Mouse (Mus musculus): Measurements from ENCODE around the gene Nek8. TPM values are rescaled to one million over a fixed set of nuclear protein-coding genes. Genes with fewer than 3 reads are reported as not detected.
"Not testable (repeated sequence)": the region's sequence is repeated elsewhere in the genome, so short reads cannot be mapped to it uniquely, and the experiment has no call there.

Gene Nek8
- polyA plus RNA-seq, 1 experiment from 2014 or later = 6.6 TPM

DNA sequence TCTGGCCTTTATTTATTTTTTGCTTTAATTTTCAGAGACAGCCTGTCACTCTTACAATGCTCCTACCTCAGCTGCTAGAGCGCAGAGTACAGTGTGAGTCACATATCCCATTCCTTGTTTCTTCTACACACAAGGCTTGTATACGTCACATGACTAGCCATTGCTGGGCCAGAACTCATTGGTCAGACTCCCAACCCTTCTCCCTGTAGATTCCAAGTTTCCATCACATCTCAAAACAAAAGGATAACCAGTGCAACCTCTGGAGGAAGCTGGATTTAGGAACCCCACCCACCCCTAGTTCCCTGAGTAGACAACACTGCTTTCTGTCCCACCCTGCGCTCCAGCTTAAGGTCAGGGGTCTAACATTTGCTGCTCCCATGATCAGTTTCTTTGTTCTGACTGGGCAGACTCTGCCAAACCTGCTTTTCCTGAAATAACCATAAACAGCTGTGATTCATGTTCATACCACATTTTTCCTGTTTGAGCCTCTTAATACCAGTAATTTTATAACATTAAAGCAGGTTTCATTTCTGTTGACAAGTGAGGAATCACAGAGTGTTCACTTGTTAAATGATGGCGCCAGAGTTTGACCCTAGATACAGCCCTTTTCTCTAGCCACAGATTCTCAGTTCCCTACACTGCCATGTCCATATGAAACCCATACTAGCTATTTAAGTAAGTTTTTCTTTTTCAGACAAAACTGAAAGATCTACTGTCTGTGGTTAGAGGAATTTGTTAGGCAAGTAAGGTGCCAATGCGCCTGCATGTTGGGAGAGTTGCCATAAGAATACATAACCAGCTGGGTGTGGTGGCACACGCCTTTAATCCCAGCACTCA is 29.6 kb downstream of the Nek8 start:
- WGBS = 96% methylated on average over 6 of the region's 6 CpGs
- Histone ChIP-seq H3K4me1 (ENCODE audit: control insufficient read depth, insufficient read depth, low read length) (no peaks in the 10 kb centered on the region), H3K9me3 (replicated peaks; ENCODE audit: control insufficient read depth, low read length, poor library complexity, severe bottlenecking) (no peaks in the 10 kb centered on the region), H3K36me3 (ENCODE audit: control insufficient read depth, insufficient read depth, low read length) (peaks cover 16% of the 10 kb centered on the region; the same call in 1 of the 2 replicates), H3K4me2 (ENCODE audit: low read length) (no peak overlapping the region), H3K27me3 (ENCODE audit: control insufficient read depth, insufficient read depth, low read depth, low read length) (no peaks in the 10 kb centered on the region), H3K4me3 (ENCODE audit: low read depth, low read length) (no peak overlapping the region), H3K9ac (ENCODE audit: low read depth, low read length) (no peak overlapping the region), H3K27ac (ENCODE audit: low read length) (no peak overlapping the region)
- ATAC-seq = no peak

DNA sequence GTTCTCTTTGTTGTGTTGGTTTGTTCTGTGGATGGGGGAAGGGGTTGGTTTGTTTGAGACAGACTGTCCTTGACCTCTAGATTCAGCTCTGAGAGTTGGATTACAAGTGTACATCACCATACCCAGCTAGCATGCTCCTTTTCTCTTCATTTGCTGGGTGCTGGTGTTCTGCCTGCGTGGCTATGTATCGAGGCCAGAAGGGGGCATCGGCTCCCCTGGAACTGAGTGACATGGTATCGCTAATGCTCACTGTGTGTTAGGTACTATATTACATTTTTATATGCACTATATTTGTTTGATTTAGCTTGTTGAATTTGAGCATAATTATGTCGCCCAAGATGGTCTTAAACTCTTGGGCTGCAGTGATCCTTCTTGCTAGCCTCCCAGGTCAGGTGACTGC is 30.3 kb downstream of the Nek8 start:
- H3K9me3 ChIP-seq (replicated peaks; ENCODE audit: control insufficient read depth, low read length, poor library complexity, severe bottlenecking) = no peaks in the 10 kb centered on the region
- WGBS = 82% methylated on average over 5 of the region's 5 CpGs
- H3K36me3 ChIP-seq (ENCODE audit: control insufficient read depth, insufficient read depth, low read length) = peaks cover 16% of the 10 kb centered on the region; the same call in 1 of the 2 replicates
- H3K4me1 ChIP-seq (ENCODE audit: control insufficient read depth, insufficient read depth, low read length) = no peaks in the 10 kb centered on the region
- no peak overlapping the region for H3K9ac ChIP-seq (ENCODE audit: low read depth, low read length)
- no peak overlapping the region for H3K4me2 ChIP-seq (ENCODE audit: low read length)
- no peaks in the 10 kb centered on the region for H3K27me3 ChIP-seq (ENCODE audit: control insufficient read depth, insufficient read depth, low read depth, low read length)
- H3K27ac ChIP-seq (ENCODE audit: low read length) = no peak overlapping the region
- ATAC-seq = no peak
- H3K4me3 ChIP-seq (ENCODE audit: low read depth, low read length) = no peak overlapping the region

DNA sequence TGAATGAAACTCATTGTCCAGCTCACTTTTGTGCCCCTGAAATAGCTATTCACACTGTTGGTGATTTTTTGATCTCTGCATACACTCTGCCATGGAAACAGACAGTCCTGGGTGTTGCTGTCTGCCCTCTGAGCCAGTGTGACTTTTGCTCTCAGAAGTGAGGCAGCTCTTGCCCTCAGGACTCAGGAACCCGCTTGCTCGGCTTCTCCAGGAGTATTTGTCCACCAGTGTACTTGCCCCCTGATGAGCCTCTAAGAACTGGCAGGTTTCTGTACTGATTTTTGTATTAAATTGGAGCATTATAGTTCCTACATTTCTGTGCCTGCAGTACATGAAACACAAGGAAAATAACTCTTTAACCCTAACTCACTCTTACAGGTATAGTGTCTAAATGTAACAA is 33.0 kb downstream of the Nek8 start:
- Histone ChIP-seq H3K9me3 (replicated peaks; ENCODE audit: control insufficient read depth, low read length, poor library complexity, severe bottlenecking) (no peaks in the 10 kb centered on the region), H3K27me3 (ENCODE audit: control insufficient read depth, insufficient read depth, low read depth, low read length) (no peaks in the 10 kb centered on the region), H3K36me3 (ENCODE audit: control insufficient read depth, insufficient read depth, low read length) (peaks cover 9% of the 10 kb centered on the region; the same call in 1 of the 2 replicates), H3K27ac (ENCODE audit: low read length) (no peak overlapping the region), H3K9ac (ENCODE audit: low read depth, low read length) (no peak overlapping the region), H3K4me2 (ENCODE audit: low read length) (no peak overlapping the region), H3K4me3 (ENCODE audit: low read depth, low read length) (no peak overlapping the region), H3K4me1 (ENCODE audit: control insufficient read depth, insufficient read depth, low read length) (no peaks in the 10 kb centered on the region)
- 57% methylated on average over 2 of the region's 2 CpGs for WGBS
- ATAC-seq = no peak

DNA sequence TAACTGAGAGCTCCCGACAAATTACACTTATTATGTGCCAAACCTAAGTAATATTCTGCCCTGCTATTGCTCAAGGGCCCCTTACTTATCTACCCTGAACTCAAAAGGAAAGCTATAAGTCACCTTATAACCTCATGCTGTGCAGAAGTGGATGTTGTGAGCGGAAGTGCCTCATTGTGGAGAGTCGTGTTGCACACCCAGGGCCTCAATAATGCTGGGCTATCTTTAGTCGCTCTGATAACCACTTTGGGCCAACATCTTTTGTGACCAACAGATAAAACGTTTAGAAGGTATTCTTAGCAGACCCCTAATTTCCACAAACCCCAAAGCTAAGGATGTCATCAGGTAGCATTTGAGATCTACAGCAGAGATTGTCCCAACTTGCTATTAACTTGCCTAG is 35.8 kb downstream of the Nek8 start:
- no peaks in the 10 kb centered on the region for H3K27me3 ChIP-seq (ENCODE audit: control insufficient read depth, insufficient read depth, low read depth, low read length)

DNA sequence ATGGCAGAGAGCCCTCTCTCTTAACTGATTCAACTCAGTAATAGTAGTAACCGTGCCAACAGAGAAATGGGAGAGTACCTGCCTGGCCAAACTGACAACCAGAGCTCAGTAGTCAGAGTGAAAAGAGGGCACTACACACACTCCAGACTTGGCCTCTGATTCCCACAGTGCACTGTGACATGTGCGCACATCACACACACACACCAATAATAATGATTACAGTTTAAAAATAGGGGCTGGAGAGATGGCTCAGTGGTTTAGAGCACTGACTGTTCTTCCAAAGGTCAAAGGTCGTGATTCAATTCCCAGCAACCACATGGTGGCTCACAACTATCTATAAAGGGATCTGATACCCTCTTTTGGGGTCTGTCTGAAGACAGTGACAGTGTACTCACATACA is 38.5 kb downstream of the Nek8 start:
- 89% methylated on average over 3 of the region's 3 CpGs for WGBS
- Histone ChIP-seq H3K9me3 (replicated peaks; ENCODE audit: control insufficient read depth, low read length, poor library complexity, severe bottlenecking) (no peaks in the 10 kb centered on the region), H3K36me3 (ENCODE audit: control insufficient read depth, insufficient read depth, low read length) (0 out of 2 replicates have a peak, but pooled peaks cover under 1% of the 10 kb centered on the region), H3K9ac (ENCODE audit: low read depth, low read length) (no peak overlapping the region), H3K27me3 (ENCODE audit: control insufficient read depth, insufficient read depth, low read depth, low read length) (no peaks in the 10 kb centered on the region), H3K4me2 (ENCODE audit: low read length) (no peak overlapping the region), H3K4me3 (ENCODE audit: low read depth, low read length) (no peak overlapping the region), H3K27ac (ENCODE audit: low read length) (no peak overlapping the region), H3K4me1 (ENCODE audit: control insufficient read depth, insufficient read depth, low read length) (no peaks in the 10 kb centered on the region)
- no peak for ATAC-seq

More for the DNA sequence above, 35.8 kb downstream of the Nek8 start:
- Histone ChIP-seq H3K4me1 (ENCODE audit: control insufficient read depth, insufficient read depth, low read length) (no peaks in the 10 kb centered on the region), H3K9me3 (replicated peaks; ENCODE audit: control insufficient read depth, low read length, poor library complexity, severe bottlenecking) (no peaks in the 10 kb centered on the region), H3K4me3 (ENCODE audit: low read depth, low read length) (no peak overlapping the region), H3K9ac (ENCODE audit: low read depth, low read length) (no peak overlapping the region), H3K36me3 (ENCODE audit: control insufficient read depth, insufficient read depth, low read length) (0 out of 2 replicates have a peak, but pooled peaks cover 4% of the 10 kb centered on the region), H3K4me2 (ENCODE audit: low read length) (no peak overlapping the region), H3K27ac (ENCODE audit: low read length) (no peak overlapping the region)
- ATAC-seq = no peak
- 88% methylated on average over 5 of the region's 5 CpGs for WGBS

DNA sequence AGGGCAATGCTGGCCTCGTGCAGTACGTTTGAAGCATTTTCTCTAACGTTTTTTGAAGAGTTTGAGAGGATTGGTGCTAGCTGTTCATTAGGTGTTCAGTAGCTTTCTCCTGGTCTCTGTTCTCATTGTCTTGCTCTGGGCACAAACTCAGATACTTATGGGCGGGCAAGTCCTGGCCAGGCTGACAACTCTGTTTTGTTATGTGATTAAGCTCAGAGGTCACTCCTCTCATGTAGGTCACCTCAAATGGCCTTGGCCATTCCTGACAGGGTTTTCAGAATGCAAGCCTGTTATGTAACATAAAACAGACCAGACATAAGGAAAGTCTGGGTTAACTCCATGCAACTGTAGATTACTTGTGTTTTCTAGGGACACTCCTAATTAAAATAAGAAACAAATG is 38.9 kb downstream of the Nek8 start:
- WGBS = 70% methylated on average over 4 of the region's 4 CpGs
- ATAC-seq = no peak
- Histone ChIP-seq H3K36me3 (ENCODE audit: control insufficient read depth, insufficient read depth, low read length) (no peaks in the 10 kb centered on the region), H3K27me3 (ENCODE audit: control insufficient read depth, insufficient read depth, low read depth, low read length) (no peaks in the 10 kb centered on the region), H3K4me3 (ENCODE audit: low read depth, low read length) (no peak overlapping the region), H3K9ac (ENCODE audit: low read depth, low read length) (no peak overlapping the region), H3K4me2 (ENCODE audit: low read length) (no peak overlapping the region), H3K4me1 (ENCODE audit: control insufficient read depth, insufficient read depth, low read length) (no peaks in the 10 kb centered on the region), H3K9me3 (replicated peaks; ENCODE audit: control insufficient read depth, low read length, poor library complexity, severe bottlenecking) (no peaks in the 10 kb centered on the region), H3K27ac (ENCODE audit: low read length) (no peak overlapping the region)

DNA sequence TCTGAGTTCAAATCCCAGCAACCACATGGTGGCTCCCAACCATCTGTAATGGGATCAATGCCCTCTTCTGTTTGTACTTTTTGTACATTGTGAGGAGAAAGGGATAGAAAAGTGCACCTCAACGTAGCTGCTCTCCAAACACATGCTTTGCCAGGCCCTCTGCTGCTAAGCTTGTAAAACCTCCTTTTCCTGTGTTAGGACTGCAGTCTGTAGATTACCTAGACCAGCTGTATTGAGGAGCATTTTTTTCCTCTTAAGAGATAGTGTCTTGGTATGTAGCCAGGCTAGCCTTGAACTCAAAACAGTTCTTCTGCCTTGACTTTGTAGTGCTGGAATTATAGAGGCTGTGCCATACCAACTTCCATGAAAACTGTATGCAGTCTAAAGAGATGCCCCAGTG is 40.3 kb downstream of the Nek8 start:
- Histone ChIP-seq H3K4me3 (ENCODE audit: low read depth, low read length) (no peak overlapping the region), H3K9me3 (replicated peaks; ENCODE audit: control insufficient read depth, low read length, poor library complexity, severe bottlenecking) (no peaks in the 10 kb centered on the region), H3K9ac (ENCODE audit: low read depth, low read length) (no peak overlapping the region), H3K27me3 (ENCODE audit: control insufficient read depth, insufficient read depth, low read depth, low read length) (no peaks in the 10 kb centered on the region), H3K36me3 (ENCODE audit: control insufficient read depth, insufficient read depth, low read length) (no peaks in the 10 kb centered on the region), H3K27ac (ENCODE audit: low read length) (no peak overlapping the region), H3K4me1 (ENCODE audit: control insufficient read depth, insufficient read depth, low read length) (no peaks in the 10 kb centered on the region), H3K4me2 (ENCODE audit: low read length) (no peak overlapping the region)
- WGBS = 91% methylated on average over 1 of the region's 1 CpGs
- ATAC-seq = no peak

DNA sequence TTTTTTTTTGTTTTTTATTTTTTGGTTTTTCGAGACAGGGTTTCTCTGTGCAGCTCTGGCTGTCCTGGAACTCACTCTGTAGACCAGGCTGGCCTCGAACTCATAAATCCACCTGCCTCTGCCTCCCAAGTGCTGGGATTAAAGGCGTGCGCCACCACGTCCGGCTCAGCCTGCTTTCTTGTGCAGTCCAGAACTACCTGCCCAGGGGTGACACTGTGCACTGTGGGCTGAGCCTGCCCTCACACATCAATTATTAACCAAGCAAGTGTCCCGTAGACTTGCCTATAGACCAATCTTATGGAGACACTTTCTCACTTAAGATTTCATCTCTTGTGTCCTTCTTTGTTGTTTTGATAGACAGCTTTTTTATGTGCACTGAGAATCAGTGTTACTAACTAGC is 41.2 kb downstream of the Nek8 start:
- H3K4me3 ChIP-seq (ENCODE audit: low read depth, low read length); H3K27me3 ChIP-seq (ENCODE audit: control insufficient read depth, insufficient read depth, low read depth, low read length); H3K4me2 ChIP-seq (ENCODE audit: low read length); H3K9me3 ChIP-seq (replicated peaks; ENCODE audit: control insufficient read depth, low read length, poor library complexity, severe bottlenecking); ATAC-seq; H3K4me1 ChIP-seq (ENCODE audit: control insufficient read depth, insufficient read depth, low read length); H3K27ac ChIP-seq (ENCODE audit: low read length); H3K9ac ChIP-seq (ENCODE audit: low read depth, low read length); H3K36me3 ChIP-seq (ENCODE audit: control insufficient read depth, insufficient read depth, low read length): not testable (repeated sequence)
- 96% methylated on average over 7 of the region's 7 CpGs for WGBS

DNA sequence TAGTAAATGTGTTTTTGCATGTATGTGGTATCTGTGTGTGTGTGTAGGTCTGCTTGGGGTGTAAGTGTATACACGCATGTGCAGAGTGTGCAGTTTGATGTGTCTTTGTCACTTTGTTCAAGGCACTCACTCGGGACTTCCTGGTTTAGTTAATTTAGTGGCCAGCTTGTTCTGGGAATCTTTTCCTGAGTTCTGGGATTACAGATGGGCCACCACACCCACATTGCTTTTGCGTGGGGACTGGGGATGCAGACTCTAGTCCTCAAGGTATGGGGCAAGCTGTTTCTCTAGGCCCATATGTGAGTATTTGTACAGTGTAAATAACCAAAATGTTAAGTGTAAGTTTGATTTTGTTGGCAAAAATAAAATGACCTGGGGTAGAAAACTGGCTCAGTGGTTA is 42.1 kb downstream of the Nek8 start:
- Histone ChIP-seq H3K4me1 (ENCODE audit: control insufficient read depth, insufficient read depth, low read length) (no peaks in the 10 kb centered on the region), H3K9ac (ENCODE audit: low read depth, low read length) (no peak overlapping the region), H3K27me3 (ENCODE audit: control insufficient read depth, insufficient read depth, low read depth, low read length) (no peaks in the 10 kb centered on the region), H3K36me3 (ENCODE audit: control insufficient read depth, insufficient read depth, low read length) (no peaks in the 10 kb centered on the region), H3K4me3 (ENCODE audit: low read depth, low read length) (no peak overlapping the region), H3K9me3 (replicated peaks; ENCODE audit: control insufficient read depth, low read length, poor library complexity, severe bottlenecking) (no peaks in the 10 kb centered on the region), H3K27ac (ENCODE audit: low read length) (no peak overlapping the region), H3K4me2 (ENCODE audit: low read length) (no peak overlapping the region)
- WGBS = 87% methylated on average over 3 of the region's 3 CpGs
- no peak for ATAC-seq
